In the genomic region with DNA sequence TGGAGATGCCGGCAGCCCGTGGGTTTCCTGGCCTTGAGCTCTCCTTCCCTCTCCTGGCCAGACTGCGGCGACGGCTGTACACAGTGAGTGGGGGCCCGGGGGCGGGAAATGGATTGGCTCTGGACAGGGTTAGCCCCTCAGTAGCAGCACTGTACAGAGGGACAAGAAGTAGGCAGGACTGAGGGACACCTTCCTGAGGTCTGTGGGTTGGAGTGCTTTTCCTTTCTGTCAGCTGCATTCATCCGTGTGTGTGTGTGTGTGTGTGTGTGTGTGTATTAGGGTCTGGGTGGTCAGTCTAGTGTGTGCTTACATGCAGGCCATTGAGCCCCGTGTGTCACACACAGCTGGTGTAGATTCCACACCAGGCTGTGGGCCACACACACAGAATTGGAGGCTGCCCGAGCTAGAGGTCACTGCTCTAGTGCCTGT, we compare ENCODE assay signal across 7 mouse cellular contexts. TPM values are rescaled to one million over a fixed set of nuclear protein-coding genes. Genes with fewer than 3 reads are reported as not detected.
DNase-seq lines count a peak whose midpoint lies in the region; ATAC-seq and TF ChIP-seq lines count a peak whose summit lies in the region.

No protein-coding gene starts in this region.

- H3K4me2 ChIP-seq in lung, embryonic 14.5 days, result peak overlapping the region; percentile 60
- H3K4me2 ChIP-seq in hindbrain, postnatal 0 days (ENCODE audit: low read depth, low read length), result peak overlapping the region; percentile 63
- peak overlapping the region; percentile 45 for H3K4me2 ChIP-seq in neural tube, embryonic 12.5 days (replicated peaks)

- peak; percentile 55 for ATAC-seq in lung, embryonic 14.5 days (ENCODE audit: insufficient read depth)
- ATAC-seq in hindbrain, postnatal 0 days, result peak; percentile 22; the same call in 1 of the 2 replicates
- ATAC-seq in neural tube, embryonic 12.5 days (ENCODE audit: low FRiP score, low read depth), result peak; percentile 29; the same call in 1 of the 2 replicates

- H3K36me3 ChIP-seq in lung, embryonic 14.5 days (ENCODE audit: insufficient read depth), result peaks cover 5% of the 10 kb centered on the region; the same call in 1 of the 2 replicates
- no peaks in the 10 kb centered on the region for H3K36me3 ChIP-seq in hindbrain, postnatal 0 days (ENCODE audit: insufficient read depth, low read length)
- H3K36me3 ChIP-seq in neural tube, embryonic 12.5 days, result peaks cover 2% of the 10 kb centered on the region

- WGBS in lung, embryonic 14.5 days, result 12% methylated on average over 10 of the region's 10 CpGs
- WGBS in hindbrain, postnatal 0 days, result 13% methylated on average over 9 of the region's 10 CpGs
- 50% methylated on average over 10 of the region's 10 CpGs for WGBS in neural tube, embryonic 12.5 days

- peak overlapping the region; percentile 29 for H3K4me3 ChIP-seq in lung, embryonic 14.5 days (ENCODE audit: low read depth, low read length)
- H3K4me3 ChIP-seq in embryonic fibroblast, embryonic 13.5 days (ENCODE audit: insufficient read depth, low read length), result peak overlapping the region; percentile 13; the same call in 1 of the 2 replicates
- peak overlapping the region; percentile 26 for H3K4me3 ChIP-seq in hindbrain, postnatal 0 days (ENCODE audit: low read length)
- 0 out of 2 replicates have a peak overlapping the region, but pooled peaks have one; percentile 7 for H3K4me3 ChIP-seq in neural tube, embryonic 12.5 days

- peak overlapping the region; percentile 57 for H3K9ac ChIP-seq in lung, embryonic 14.5 days
- H3K9ac ChIP-seq in hindbrain, postnatal 0 days (replicated peaks; ENCODE audit: low read length), result peak overlapping the region; percentile 39
- peak overlapping the region; percentile 30 for H3K9ac ChIP-seq in neural tube, embryonic 12.5 days

- TF ChIP-seq CTCF in lung, embryonic 14.5 days (IDR thresholded peaks at IDR 0.05; ENCODE audit: low read depth), result no peak
- TF ChIP-seq CTCF in embryonic fibroblast, embryonic 13.5 days (IDR thresholded peaks at IDR 0.05; ENCODE audit: borderline replicate concordance, insufficient read depth, low read length), result no peak
- TF ChIP-seq CTCF in hindbrain, postnatal 0 days (IDR thresholded peaks at IDR 0.05; ENCODE audit: low read depth), result no peak

- peak overlapping the region; percentile 94 for H3K27ac ChIP-seq in lung, embryonic 14.5 days (ENCODE audit: low read depth)
- H3K27ac ChIP-seq in embryonic fibroblast, embryonic 13.5 days (ENCODE audit: insufficient read depth, low read length), result peak overlapping the region; percentile 91
- H3K27ac ChIP-seq in hindbrain, postnatal 0 days, result peak overlapping the region; percentile 82
- H3K27ac ChIP-seq in neural tube, embryonic 12.5 days, result peak overlapping the region; percentile 50

- H3K4me1 ChIP-seq in lung, embryonic 14.5 days (ENCODE audit: insufficient read depth), result peaks cover 60% of the 10 kb centered on the region
- H3K4me1 ChIP-seq in embryonic fibroblast, embryonic 13.5 days (ENCODE audit: control insufficient read depth, insufficient read depth, low read length), result peaks cover 18% of the 10 kb centered on the region; the same call in 1 of the 2 replicates
- H3K4me1 ChIP-seq in hindbrain, postnatal 0 days (ENCODE audit: insufficient read depth, low read length), result peaks cover 57% of the 10 kb centered on the region
- peaks cover 64% of the 10 kb centered on the region for H3K4me1 ChIP-seq in neural tube, embryonic 12.5 days

- H3K9me3 ChIP-seq in lung, embryonic 14.5 days (ENCODE audit: low read depth, low read length), result no peaks in the 10 kb centered on the region
- H3K9me3 ChIP-seq in hindbrain, postnatal 0 days (ENCODE audit: low read length), result no peaks in the 10 kb centered on the region
- H3K9me3 ChIP-seq in neural tube, embryonic 12.5 days, result no peaks in the 10 kb centered on the region

- no peaks in the 10 kb centered on the region for H3K27me3 ChIP-seq in lung, embryonic 14.5 days (ENCODE audit: insufficient read depth, low read length)
- H3K27me3 ChIP-seq in hindbrain, postnatal 0 days (ENCODE audit: insufficient read depth, low read length), result no peaks in the 10 kb centered on the region
- no peaks in the 10 kb centered on the region for H3K27me3 ChIP-seq in neural tube, embryonic 12.5 days (replicated peaks)

- TF ChIP-seq POLR2A in embryonic fibroblast, embryonic 13.5 days (IDR thresholded peaks at IDR 0.05; ENCODE audit: low read depth, low read length), result no peak

- peak; percentile 78 for DNase-seq in lung, embryonic 14.5 days
- DNase-seq in lung, postnatal 14 days, result no peak
- DNase-seq in hindbrain, postnatal 0 days (ENCODE audit: low spot score), result peak; percentile 31
- DNase-seq in adipocyte (ENCODE audit: low spot score), result no peak
- DNase-seq in frontal cortex, postnatal 10 days (ENCODE audit: low spot score in 2 of 2), result no peak

RNA-seq across cellular contexts. Expression of a gene that starts 17.8 kb away (rescaled TPM):
- 20.0 and 21.6 TPM in 2 replicates for polyA plus RNA-seq in lung, embryonic 14.5 days (2014; fragmentation: Nextera tagmentation; extraction: Ambion mirVana)
- polyA plus RNA-seq in embryonic fibroblast, embryonic 13.5 days (2011; ENCODE audit: insufficient read length, low read depth, missing spikeins), result 92.4 and 144 TPM in 2 replicates
- 78.2 and 90.5 TPM in 2 replicates for total RNA-seq in hindbrain, postnatal 0 days (2014; rRNA removed)
- 18.6 and 19.2 TPM in 2 replicates for polyA plus RNA-seq in hindbrain, postnatal 0 days (2015; fragmentation: Nextera tagmentation; extraction: Ambion mirVana)
- 12.5 and 12.9 TPM in 2 replicates for polyA plus RNA-seq in neural tube, embryonic 12.5 days (2016; fragmentation: Nextera tagmentation; extraction: Ambion mirVana)

RNA-seq across cellular contexts. Expression of a gene that starts 52.8 kb away (rescaled TPM):
- 64.5 and 71.2 TPM in 2 replicates for polyA plus RNA-seq in lung, embryonic 14.5 days (2014; fragmentation: Nextera tagmentation; extraction: Ambion mirVana)
- polyA plus RNA-seq in embryonic fibroblast, embryonic 13.5 days (2011; ENCODE audit: insufficient read length, low read depth, missing spikeins), result 38.0 and 44.5 TPM in 2 replicates
- 51.9 and 56.3 TPM in 2 replicates for total RNA-seq in hindbrain, postnatal 0 days (2014; rRNA removed)
- polyA plus RNA-seq in hindbrain, postnatal 0 days (2015; fragmentation: Nextera tagmentation; extraction: Ambion mirVana), result 38.3 and 40.0 TPM in 2 replicates
- 48.6 and 48.8 TPM in 2 replicates for polyA plus RNA-seq in neural tube, embryonic 12.5 days (2016; fragmentation: Nextera tagmentation; extraction: Ambion mirVana)

Comparison
In these comparisons a context has a peak if more than half of its experiments do, and no peak if none do; other contexts are left out.
1. DNase-seq: peak in lung, embryonic 14.5 days (single experiment) and hindbrain, postnatal 0 days (single experiment); none in lung, postnatal 14 days (single experiment), adipocyte (single experiment) and frontal cortex, postnatal 10 days (0 of 2).
2. Peak in every context shown above with its lines, with median percentiles within 50 percentile points of each other: ATAC-seq, H3K27ac ChIP-seq, H3K4me2 ChIP-seq, H3K4me3 ChIP-seq and H3K9ac ChIP-seq.